Mouse (Mus musculus): ENCODE measurements around the gene Sel1l2.

DNA sequence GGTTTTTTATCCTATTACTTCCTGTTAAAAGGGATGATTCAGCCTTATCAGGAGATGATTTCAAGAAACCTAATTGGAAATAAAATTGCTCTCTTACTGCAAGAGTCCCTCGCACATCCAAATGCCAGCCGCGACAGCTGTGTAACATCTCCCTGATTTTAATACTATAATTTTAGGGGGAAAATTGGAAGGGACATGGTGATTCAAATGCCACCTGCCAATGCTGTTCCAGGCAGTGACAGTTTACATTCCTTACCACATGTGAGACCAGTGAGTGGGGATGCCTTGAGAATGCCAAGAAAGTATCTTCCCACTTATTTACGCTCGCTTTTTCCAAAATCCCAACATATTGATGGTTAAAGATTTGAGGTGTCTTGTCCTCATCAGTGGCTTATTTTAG lies 146.4 kb downstream of the Sel1l2 start:
- no peak for TF ChIP-seq GATA1 (IDR thresholded peaks at IDR 0.05; ENCODE audit: borderline replicate concordance, low read length)
- no peak for TF ChIP-seq FLI1 (IDR thresholded peaks at IDR 0.05; ENCODE audit: low read length)

Measured in megakaryocyte, embryonic 14.5 days (primary cell).